Comparison of ENCODE assay signal across 8 mouse cellular contexts in the genomic region with DNA sequence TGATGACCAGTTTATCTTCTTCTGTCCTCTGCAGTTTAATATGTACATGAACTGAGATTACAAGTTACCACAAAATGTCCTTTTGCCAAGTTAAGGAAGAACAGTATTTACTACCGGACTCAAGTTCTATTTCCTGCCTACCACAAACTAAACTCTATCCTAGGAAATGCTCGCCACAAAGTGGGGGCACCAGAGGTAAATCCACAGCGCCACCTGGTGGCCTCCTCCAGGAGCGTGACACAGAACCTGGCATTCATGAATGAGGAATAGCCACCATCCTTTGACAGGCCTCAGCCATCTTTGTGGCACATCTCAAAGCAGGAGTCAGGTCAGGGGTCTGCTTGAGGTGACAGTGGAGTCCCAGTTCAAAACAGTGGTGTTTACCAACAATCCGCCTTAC. TPM values are rescaled to one million over a fixed set of nuclear protein-coding genes. Genes with fewer than 3 reads are reported as not detected.
A peak's percentile ranks its signal among the peaks of the same experiment; 100 is the strongest.
DNase-seq lines count a peak whose midpoint lies in the region; ATAC-seq and TF ChIP-seq lines count a peak whose summit lies in the region.

No protein-coding gene starts in this region.

- 19% methylated on average over 5 of the region's 5 CpGs for WGBS in heart, embryonic 11.5 days (ENCODE audit: insufficient replicate concordance)
- 19% methylated on average over 5 of the region's 5 CpGs for WGBS in cerebellum, adult 2 months
- 22% methylated on average over 5 of the region's 5 CpGs for WGBS in hindbrain, embryonic 15.5 days

- peak; percentile 81 for TF ChIP-seq CTCF in cerebellum, adult 2 months (IDR thresholded peaks at IDR 0.05; ENCODE audit: borderline replicate concordance, insufficient read depth, low read depth, low read length)

- H3K4me3 ChIP-seq in heart, embryonic 11.5 days (ENCODE audit: low read depth, low read length): no peak overlapping the region
- no peak overlapping the region for H3K4me3 ChIP-seq in cerebellum, adult 2 months (replicated peaks; ENCODE audit: insufficient read depth, low read depth, low read length)
- no peak overlapping the region for H3K4me3 ChIP-seq in hindbrain, embryonic 15.5 days

- 0 out of 2 replicates have a peak, but pooled peaks cover 6% of the 10 kb centered on the region for H3K4me1 ChIP-seq in heart, embryonic 11.5 days (ENCODE audit: control insufficient read depth, insufficient read depth, low read length)
- no peaks in the 10 kb centered on the region for H3K4me1 ChIP-seq in cerebellum, adult 2 months (ENCODE audit: control insufficient read depth, insufficient read depth, low read length)
- H3K4me1 ChIP-seq in hindbrain, embryonic 15.5 days (replicated peaks): no peaks in the 10 kb centered on the region

- no peak for ATAC-seq in heart, embryonic 11.5 days (replicated peaks; ENCODE audit: insufficient number of reproducible peaks, low FRiP score, low TSS enrichment)
- 0 out of 2 replicates have a peak, but pooled peaks have one; percentile 30 for ATAC-seq in hindbrain, embryonic 15.5 days (ENCODE audit: low FRiP score, low read depth)

- H3K9me3 ChIP-seq in heart, embryonic 11.5 days (replicated peaks; ENCODE audit: control insufficient read depth, low read length): no peaks in the 10 kb centered on the region
- no peaks in the 10 kb centered on the region for H3K9me3 ChIP-seq in hindbrain, embryonic 15.5 days

- no peak overlapping the region for H3K9ac ChIP-seq in heart, embryonic 11.5 days (ENCODE audit: low read depth, low read length)
- no peak overlapping the region for H3K9ac ChIP-seq in hindbrain, embryonic 15.5 days

- peak; percentile 93 for DNase-seq in heart, adult 11 months
- peak; percentile 45 to 58 for DNase-seq in cerebellum, adult 2 months
- DNase-seq in forelimb bud, embryonic 11.5 days (ENCODE audit: low read depth, low spot score): peak; percentile 82
- peak; percentile 63 to 73 for DNase-seq in left cerebral cortex, adult 18-20 months (ENCODE audit: low spot score in 2 of 2)
- DNase-seq in mesoderm, embryonic 11.5 days (ENCODE audit: low read depth, low spot score): peak; percentile 83
- peak; percentile 76 for DNase-seq in skeletal muscle tissue, adult 2 months (ENCODE audit: low read depth, low spot score)

- no peak overlapping the region for H3K4me2 ChIP-seq in heart, embryonic 11.5 days
- no peak overlapping the region for H3K4me2 ChIP-seq in hindbrain, embryonic 15.5 days

- H3K27me3 ChIP-seq in heart, embryonic 11.5 days (ENCODE audit: control insufficient read depth, insufficient read depth, low read length): no peaks in the 10 kb centered on the region
- no peaks in the 10 kb centered on the region for H3K27me3 ChIP-seq in cerebellum, adult 2 months (ENCODE audit: control insufficient read depth, insufficient read depth, low read length)
- H3K27me3 ChIP-seq in hindbrain, embryonic 15.5 days: no peaks in the 10 kb centered on the region

- H3K27ac ChIP-seq in heart, embryonic 11.5 days (ENCODE audit: low read depth, low read length): no peak overlapping the region
- H3K27ac ChIP-seq in cerebellum, adult 2 months (ENCODE audit: insufficient read depth, low read length): no peak overlapping the region
- no peak overlapping the region for H3K27ac ChIP-seq in hindbrain, embryonic 15.5 days (replicated peaks)

- peaks cover 15% of the 10 kb centered on the region for H3K36me3 ChIP-seq in heart, embryonic 11.5 days (ENCODE audit: control insufficient read depth, insufficient read depth, low read length)
- H3K36me3 ChIP-seq in hindbrain, embryonic 15.5 days: peaks cover 26% of the 10 kb centered on the region

- no peak for TF ChIP-seq POLR2A in cerebellum, adult 2 months (IDR thresholded peaks at IDR 0.05; ENCODE audit: borderline replicate concordance, insufficient read depth, low read length)

RNA-seq across cellular contexts. Expression of a gene that starts 31.9 kb away (rescaled TPM):
- 223 and 233 TPM in 2 replicates for polyA plus RNA-seq in heart, embryonic 11.5 days (2014; fragmentation: Nextera tagmentation; extraction: Ambion mirVana)
- polyA plus RNA-seq in cerebellum, adult 2 months (2012; rRNA removed): 157 and 162 TPM in 2 replicates
- 229 and 241 TPM in 2 replicates for polyA plus RNA-seq in hindbrain, embryonic 15.5 days (2015; fragmentation: Nextera tagmentation; extraction: Ambion mirVana)
- 100 to 1,000 TPM; 133 to 136 TPM for total RNA-seq in left cerebral cortex, adult 18-20 months (2021)

RNA-seq across cellular contexts. Expression of a gene that starts 32.0 kb away (rescaled TPM):
- 31.7 and 40.0 TPM in 2 replicates for polyA plus RNA-seq in heart, embryonic 11.5 days (2014; fragmentation: Nextera tagmentation; extraction: Ambion mirVana)
- 58.2 and 68.7 TPM in 2 replicates for polyA plus RNA-seq in cerebellum, adult 2 months (2012; rRNA removed)
- 53.5 and 59.6 TPM in 2 replicates for polyA plus RNA-seq in hindbrain, embryonic 15.5 days (2015; fragmentation: Nextera tagmentation; extraction: Ambion mirVana)
- 10 to 100 TPM; 25.7 to 30.0 TPM for total RNA-seq in left cerebral cortex, adult 18-20 months (2021)

RNA-seq across cellular contexts. Expression of a gene that starts 59.4 kb away (rescaled TPM):
- polyA plus RNA-seq in heart, embryonic 11.5 days (2014; fragmentation: Nextera tagmentation; extraction: Ambion mirVana): 30.1 and 33.4 TPM in 2 replicates
- polyA plus RNA-seq in cerebellum, adult 2 months (2012; rRNA removed): 26.3 and 28.1 TPM in 2 replicates
- polyA plus RNA-seq in hindbrain, embryonic 15.5 days (2015; fragmentation: Nextera tagmentation; extraction: Ambion mirVana): 58.2 TPM in 2 replicates
- total RNA-seq in left cerebral cortex, adult 18-20 months (2021): 10 to 100 TPM; 17.6 to 22.0 TPM
